Mouse (Mus musculus) forebrain, embryonic 11.5 days (tissue): Measurements from ENCODE around the gene Tmem89. TPM values are rescaled to one million over a fixed set of nuclear protein-coding genes. Genes with fewer than 3 reads are reported as not detected.

Experiments
- ATAC-seq: fragments of 200-750 bp; cut with Nextera tagmentation; replicated peaks from 2 replicates; pipeline ENCODE4 v1.8.0; 2017; ENCODE audit warnings: moderate TSS enrichment; ENCODE audit not compliant: low FRiP score
- DNase-seq: peaks from one replicate; pipeline ENCODE4 v3.0.0-alpha.2; 2017; ENCODE audit warnings: low spot score
- H3K27ac ChIP-seq: fragments of 300-500 bp; sonication (generic); 2 replicates; pipeline ENCODE4 v1.5.1; 2014; ENCODE audit warnings: low read depth, low read length
- H3K27me3 ChIP-seq: fragments of 300-500 bp; sonication (generic); 2 replicates; pipeline ENCODE4 v1.6.1; 2014; ENCODE audit warnings: mild to moderate bottlenecking, low read length, mixed read lengths; ENCODE audit not compliant: control insufficient read depth, insufficient read depth
- H3K36me3 ChIP-seq: fragments of 300-500 bp; sonication (generic); 2 replicates; pipeline ENCODE4 v1.6.1; 2014; ENCODE audit warnings: mild to moderate bottlenecking, low read length, moderate library complexity, mixed read lengths; ENCODE audit not compliant: control insufficient read depth, insufficient read depth
- H3K4me1 ChIP-seq: fragments of 300-500 bp; sonication (generic); replicated peaks from 2 replicates; pipeline ENCODE4 v1.6.1; 2014; ENCODE audit warnings: low read length, mixed read lengths; ENCODE audit not compliant: control insufficient read depth, insufficient read depth
- H3K4me2 ChIP-seq: fragments of 300-500 bp; sonication (generic); 2 replicates; pipeline ENCODE4 v1.6.1; 2014; ENCODE audit warnings: low read depth, mild to moderate bottlenecking, low read length, moderate library complexity, mixed read lengths; ENCODE audit not compliant: severe bottlenecking
- H3K4me3 ChIP-seq: fragments of 300-500 bp; sonication (generic); 2 replicates; pipeline ENCODE4 v1.5.1; 2014; ENCODE audit warnings: low read depth, low read length
- H3K9ac ChIP-seq: fragments of 300-500 bp; sonication (generic); 2 replicates; pipeline ENCODE4 v1.6.1; 2014; ENCODE audit warnings: low read length
- H3K9me3 ChIP-seq: fragments of 300-500 bp; sonication (generic); 2 replicates; pipeline ENCODE4 v1.6.1; 2016; ENCODE audit warnings: low read length, mixed read lengths; ENCODE audit not compliant: control insufficient read depth
- WGBS: fragments of 180-500 bp; shearing (Covaris S2); extraction: QIAGEN DNeasy Blood & Tissue Kit; methylation state at CpG from one replicate; pipeline ENCODE4 v1.1.7; 2014; 5-methylcytosine and 5-hydroxymethylcytosine counted together
- polyA plus RNA-seq: library from polyadenylated mRNA; unstranded; fragments of >200 nt; fragmentation: Nextera tagmentation; extraction: Ambion mirVana; gene quantifications from 2 replicates; pipeline ENCODE4 v1.2.1, GENCODE M21; 2014

Gene Tmem89
- polyA plus RNA-seq = not detected in 2 replicates

DNA sequence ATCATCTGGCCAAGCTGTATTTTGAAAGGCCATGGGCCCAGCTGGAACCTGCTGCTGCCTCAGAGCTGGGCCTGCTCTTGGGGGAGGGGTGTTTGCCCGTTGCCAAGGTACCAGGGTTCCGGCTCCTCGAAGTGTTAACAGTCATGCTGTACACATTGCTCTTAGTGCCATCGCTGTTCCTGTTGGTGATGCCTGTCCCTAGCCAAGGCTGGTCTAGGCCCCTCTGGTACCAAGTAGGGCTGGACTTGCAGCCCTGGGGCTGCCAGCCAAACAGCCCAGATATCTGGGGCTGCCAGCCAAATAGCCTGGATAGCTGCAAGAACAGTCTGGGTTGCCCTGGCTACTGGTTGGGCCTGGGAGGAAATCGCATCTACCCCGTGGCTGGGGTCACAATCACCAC is at the start of gene Tmem89:
Gene Tmem89, plus strand, starts transcription at position 129 of the 400 bp plus-strand sequence.
- no peak within 1 kb of the TSS for H3K27ac ChIP-seq
- WGBS = 79% methylated on average over 6 of the region's 6 CpGs
- DNase-seq (no peak), ATAC-seq (no peak)
- no peaks in the 10 kb centered on the region for H3K9me3 ChIP-seq
- no peaks in the 10 kb centered on the region for H3K27me3 ChIP-seq
- no peak within 1 kb of the TSS for H3K4me2 ChIP-seq
- no peaks in the 10 kb centered on the region for H3K36me3 ChIP-seq
- no peak within 1 kb of the TSS for H3K4me3 ChIP-seq
- no peaks in the 10 kb centered on the region for H3K4me1 ChIP-seq
- H3K9ac ChIP-seq = no peak within 1 kb of the TSS

DNA sequence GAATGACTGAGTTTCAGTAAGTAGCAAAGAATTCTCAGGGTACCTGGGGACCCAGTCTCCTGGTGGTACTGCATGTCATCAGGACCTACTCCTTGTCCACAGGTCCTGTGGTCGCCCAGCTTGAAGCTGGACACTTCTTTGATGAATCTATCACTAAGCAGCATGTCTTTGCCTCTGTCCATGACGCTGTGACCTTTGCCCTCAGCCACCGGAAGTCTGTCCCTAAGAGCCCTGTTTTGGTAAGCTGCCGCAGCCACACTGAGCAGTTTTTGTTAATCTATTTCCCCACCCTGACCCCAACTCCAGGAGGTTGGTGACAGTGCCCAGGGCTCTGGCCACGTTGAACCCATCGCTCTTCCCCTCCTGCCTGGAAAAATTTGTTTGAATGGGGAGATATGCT is 2.1 kb upstream of the Tmem89 start:
- no peak overlapping the region for H3K27ac ChIP-seq
- ATAC-seq (no peak), DNase-seq (no peak)
- H3K4me2 ChIP-seq = no peak overlapping the region
- H3K36me3 ChIP-seq = no peaks in the 10 kb centered on the region
- H3K27me3 ChIP-seq = no peaks in the 10 kb centered on the region
- 67% methylated on average over 6 of the region's 6 CpGs for WGBS
- no peak overlapping the region for H3K4me3 ChIP-seq
- no peaks in the 10 kb centered on the region for H3K4me1 ChIP-seq
- H3K9ac ChIP-seq = no peak overlapping the region
- no peaks in the 10 kb centered on the region for H3K9me3 ChIP-seq

DNA sequence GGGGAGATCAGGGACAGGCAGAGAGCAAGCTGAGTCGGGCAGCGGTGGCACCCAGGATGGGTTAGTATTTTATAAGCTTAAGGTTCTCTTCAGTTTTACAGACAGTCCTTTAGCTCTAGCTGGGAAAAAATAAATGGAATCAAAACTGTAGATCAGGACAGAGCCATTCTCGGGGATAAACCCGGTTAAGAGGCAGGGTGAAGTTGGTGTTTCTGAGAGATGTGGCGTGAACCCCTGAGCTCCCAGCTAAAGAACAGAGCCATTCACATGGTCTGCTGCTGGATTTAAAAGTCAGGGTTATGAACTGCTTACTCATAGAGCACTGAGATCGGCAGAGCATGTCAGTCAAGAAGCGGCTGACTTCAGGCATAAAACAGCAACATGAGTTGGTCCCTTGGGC is 1.3 kb upstream of the Tmem89 start:
- no peak for ATAC-seq
- no peak overlapping the region for H3K27ac ChIP-seq

DNA sequence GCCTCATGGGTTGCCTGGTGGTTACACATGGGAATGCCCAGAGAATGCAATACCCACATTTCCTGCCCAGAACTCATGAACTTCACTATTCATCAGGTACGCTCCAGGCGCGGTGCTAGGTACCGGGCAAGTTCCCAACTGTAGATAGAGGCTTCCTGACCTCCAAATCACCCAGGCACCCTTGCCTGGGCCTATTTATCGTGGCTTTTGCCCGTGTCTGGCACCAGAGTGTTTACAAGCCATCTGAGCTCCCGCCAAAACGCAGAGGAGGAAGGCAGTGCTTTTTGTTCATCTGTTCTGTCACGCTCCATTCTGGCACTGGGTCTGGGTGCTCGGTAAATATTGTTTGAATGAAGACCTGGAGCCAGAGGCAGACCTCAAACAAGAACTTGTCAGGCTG is 798 bp upstream of the Tmem89 start:
- Histone ChIP-seq H3K36me3 (no peaks in the 10 kb centered on the region), H3K27ac (no peak overlapping the region), H3K9me3 (no peaks in the 10 kb centered on the region), H3K4me3 (no peak overlapping the region), H3K27me3 (no peaks in the 10 kb centered on the region), H3K9ac (no peak overlapping the region), H3K4me2 (no peak overlapping the region), H3K4me1 (no peaks in the 10 kb centered on the region)
- DNase-seq = no peak
- WGBS = 88% methylated on average over 10 of the region's 10 CpGs
- no peak for ATAC-seq

More for the DNA sequence above, 1.3 kb upstream of the Tmem89 start:
- Histone ChIP-seq H3K36me3 (no peaks in the 10 kb centered on the region), H3K4me2 (no peak overlapping the region), H3K4me1 (no peaks in the 10 kb centered on the region), H3K27me3 (no peaks in the 10 kb centered on the region), H3K4me3 (no peak overlapping the region), H3K9ac (no peak overlapping the region), H3K9me3 (no peaks in the 10 kb centered on the region)
- DNase-seq = no peak
- WGBS = 90% methylated on average over 7 of the region's 7 CpGs

DNA sequence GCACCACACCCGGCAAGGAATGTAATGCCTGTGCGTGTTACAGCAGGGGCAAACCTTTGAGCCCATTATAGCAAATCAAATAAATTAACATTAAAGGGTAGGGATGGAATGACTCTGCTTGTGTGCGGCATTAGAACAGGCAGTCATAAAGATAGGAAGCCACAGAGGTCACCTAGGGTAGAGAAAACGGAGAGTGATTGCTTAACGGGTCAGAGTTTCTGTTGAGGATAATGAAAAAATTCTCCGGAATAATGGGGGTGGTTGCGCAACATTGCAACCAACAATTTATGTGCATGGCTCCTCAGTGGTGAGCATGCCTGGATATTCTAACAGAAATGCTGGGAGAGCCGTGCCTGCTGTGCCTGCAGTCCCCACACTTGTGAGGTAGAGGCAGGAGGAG is 11.5 kb downstream of the Tmem89 start:
- no peaks in the 10 kb centered on the region for H3K36me3 ChIP-seq
- no peak overlapping the region for H3K9ac ChIP-seq
- DNase-seq (no peak), ATAC-seq (no peak)
- no peak overlapping the region for H3K4me3 ChIP-seq
- no peak overlapping the region for H3K27ac ChIP-seq
- WGBS = 79% methylated on average over 8 of the region's 8 CpGs
- no peaks in the 10 kb centered on the region for H3K27me3 ChIP-seq
- H3K9me3 ChIP-seq = no peaks in the 10 kb centered on the region
- no peaks in the 10 kb centered on the region for H3K4me1 ChIP-seq
- H3K4me2 ChIP-seq = no peak overlapping the region

DNA sequence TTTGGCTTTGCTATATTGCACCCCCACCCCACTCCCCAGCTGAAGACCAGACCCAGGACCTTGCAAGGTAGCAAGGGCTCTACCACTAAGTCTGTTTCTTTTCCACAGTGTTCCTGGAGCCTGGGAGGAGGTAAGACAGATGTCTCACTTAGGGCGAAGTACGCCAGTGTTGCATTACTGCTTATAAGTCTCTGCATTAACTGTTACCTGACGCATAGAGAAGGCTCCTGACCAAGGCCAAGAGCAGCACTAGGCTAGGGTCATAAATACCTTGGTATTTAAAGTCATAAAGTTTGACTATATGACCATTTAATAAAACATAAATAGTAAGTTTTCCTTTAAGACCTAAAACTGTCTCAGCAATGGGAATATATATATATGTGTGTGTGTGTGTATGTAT is 14.0 kb downstream of the Tmem89 start:
- Histone ChIP-seq H3K27me3 (no peaks in the 10 kb centered on the region), H3K4me1 (no peaks in the 10 kb centered on the region), H3K27ac (no peak overlapping the region), H3K4me2 (no peak overlapping the region), H3K4me3 (no peak overlapping the region), H3K9me3 (no peaks in the 10 kb centered on the region), H3K36me3 (no peaks in the 10 kb centered on the region), H3K9ac (no peak overlapping the region)
- ATAC-seq (no peak), DNase-seq (no peak)
- 89% methylated on average over 3 of the region's 3 CpGs for WGBS

DNA sequence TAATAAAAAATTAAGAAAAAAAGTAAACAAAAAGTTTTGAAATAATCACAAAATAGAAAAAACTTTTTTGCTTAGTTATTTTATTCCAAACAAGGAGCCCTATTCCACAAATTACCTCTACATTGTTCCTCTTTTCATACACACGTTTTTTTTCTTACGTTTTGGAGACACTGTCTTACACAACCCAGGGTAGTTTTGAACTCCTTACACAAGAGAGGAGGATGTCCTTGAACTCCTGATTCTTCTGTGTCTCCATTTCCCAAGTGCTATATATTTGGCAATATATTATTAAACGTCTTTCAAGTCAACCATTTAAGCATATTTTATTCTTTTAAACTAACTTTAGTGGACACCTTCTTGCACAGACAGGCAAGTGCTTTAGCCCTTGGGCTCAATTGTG is 21.6 kb downstream of the Tmem89 start:
- Histone ChIP-seq H3K27ac (no peak overlapping the region), H3K4me3 (peak overlapping the region; percentile 95; the same call in 1 of the 2 replicates)
- peak; percentile 53 for ATAC-seq

DNA sequence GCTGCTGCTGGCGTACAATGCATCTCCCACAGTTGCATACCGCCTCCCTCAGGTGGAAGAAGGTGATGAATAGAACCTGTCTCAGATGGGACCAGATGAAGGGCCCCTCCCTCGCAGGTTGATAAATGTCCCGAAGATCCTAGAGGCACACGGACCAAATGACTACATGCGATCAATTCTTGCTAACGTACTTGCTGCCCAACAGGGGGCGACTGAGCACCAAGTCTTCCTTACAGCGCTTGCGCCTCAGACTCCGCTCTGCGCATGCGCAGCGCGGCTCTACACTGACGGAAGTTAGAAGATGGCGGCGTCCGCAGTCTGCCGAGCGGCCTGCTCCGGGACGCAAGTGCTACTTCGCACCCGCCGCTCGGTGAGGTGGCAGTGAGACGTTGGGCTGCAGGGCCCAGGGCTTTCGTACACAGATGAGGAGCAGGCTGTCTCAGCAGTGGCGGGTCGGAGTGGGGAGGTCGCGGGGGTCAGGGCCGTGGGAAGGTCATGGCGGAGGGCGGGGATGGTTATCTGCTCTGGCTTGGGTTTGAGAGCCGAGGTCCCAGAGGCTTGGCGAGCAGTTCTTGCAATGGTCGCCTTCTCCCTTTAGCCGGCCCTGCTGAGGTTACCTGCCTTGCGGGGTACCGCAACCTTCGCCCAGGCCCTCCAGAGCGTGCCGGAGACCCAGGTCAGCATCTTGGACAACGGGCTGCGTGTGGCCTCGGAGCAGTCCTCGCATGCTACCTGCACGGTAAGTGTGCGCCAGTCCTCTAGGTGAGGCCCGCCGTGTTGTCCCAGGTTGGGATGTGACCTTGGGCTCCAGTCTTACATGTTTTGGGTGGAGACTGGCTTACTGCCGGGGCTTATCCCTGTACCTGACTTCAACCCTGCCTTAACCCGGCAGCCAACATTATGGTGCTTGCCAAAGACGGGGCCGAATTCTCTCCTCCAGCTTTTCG is 22.3 kb downstream of the Tmem89 start, which contains the start of gene Uqcrc1:
Gene Uqcrc1, plus strand, starts transcription at position 216 of the 947 bp plus-strand sequence.
- H3K36me3 ChIP-seq = peaks cover 4% of the 10 kb centered on the region; the same call in 1 of the 2 replicates
- peaks cover 3% of the 10 kb centered on the region; the same call in 1 of the 2 replicates for H3K4me1 ChIP-seq
- ATAC-seq = peak; percentile 88
- H3K9ac ChIP-seq = peak within 1 kb of the TSS; percentile 92
- H3K4me2 ChIP-seq = peak within 1 kb of the TSS; percentile 87
- no peaks in the 10 kb centered on the region for H3K9me3 ChIP-seq
- H3K27ac ChIP-seq = no peak within 1 kb of the TSS
- no peaks in the 10 kb centered on the region for H3K27me3 ChIP-seq
- 1% methylated on average over 58 of the region's 58 CpGs for WGBS
- H3K4me3 ChIP-seq = peak within 1 kb of the TSS; percentile 95
- peak; percentile 98 for DNase-seq

More for the DNA sequence above, 21.6 kb downstream of the Tmem89 start:
- Histone ChIP-seq H3K27me3 (no peaks in the 10 kb centered on the region), H3K9ac (no peak overlapping the region; the same call in 1 of the 2 replicates), H3K4me1 (peaks cover 3% of the 10 kb centered on the region; the same call in 1 of the 2 replicates), H3K9me3 (no peaks in the 10 kb centered on the region), H3K36me3 (peaks cover 4% of the 10 kb centered on the region; the same call in 1 of the 2 replicates), H3K4me2 (peak overlapping the region; percentile 38; the same call in 1 of the 2 replicates)
- WGBS = 13% methylated on average over 3 of the region's 3 CpGs
- DNase-seq = no peak
